Mouse (Mus musculus) gastrocnemius, postnatal 25 days (tissue): ENCODE data around the gene Ptpn3. TPM values are rescaled to one million over a fixed set of nuclear protein-coding genes. Genes with fewer than 3 reads are reported as not detected.
"Not testable (repeated sequence)": the region's sequence is repeated elsewhere in the genome, so short reads cannot be mapped to it uniquely, and the experiment has no call there.

Source experiments
- DNase-seq: peaks from one replicate; pipeline ENCODE4 v3.0.0; 2022
- total RNA-seq, 2 experiments: library from RNA; stranded (reverse); gene quantifications; 1 replicate in 1 of 2; 2 replicates in 1 of 2; pipeline ENCODE4 v1.2.3; 2021

Ptpn3 gene
- total RNA-seq, 2 experiments from 2014 or later = 40.4 to 46.3 TPM

DNA sequence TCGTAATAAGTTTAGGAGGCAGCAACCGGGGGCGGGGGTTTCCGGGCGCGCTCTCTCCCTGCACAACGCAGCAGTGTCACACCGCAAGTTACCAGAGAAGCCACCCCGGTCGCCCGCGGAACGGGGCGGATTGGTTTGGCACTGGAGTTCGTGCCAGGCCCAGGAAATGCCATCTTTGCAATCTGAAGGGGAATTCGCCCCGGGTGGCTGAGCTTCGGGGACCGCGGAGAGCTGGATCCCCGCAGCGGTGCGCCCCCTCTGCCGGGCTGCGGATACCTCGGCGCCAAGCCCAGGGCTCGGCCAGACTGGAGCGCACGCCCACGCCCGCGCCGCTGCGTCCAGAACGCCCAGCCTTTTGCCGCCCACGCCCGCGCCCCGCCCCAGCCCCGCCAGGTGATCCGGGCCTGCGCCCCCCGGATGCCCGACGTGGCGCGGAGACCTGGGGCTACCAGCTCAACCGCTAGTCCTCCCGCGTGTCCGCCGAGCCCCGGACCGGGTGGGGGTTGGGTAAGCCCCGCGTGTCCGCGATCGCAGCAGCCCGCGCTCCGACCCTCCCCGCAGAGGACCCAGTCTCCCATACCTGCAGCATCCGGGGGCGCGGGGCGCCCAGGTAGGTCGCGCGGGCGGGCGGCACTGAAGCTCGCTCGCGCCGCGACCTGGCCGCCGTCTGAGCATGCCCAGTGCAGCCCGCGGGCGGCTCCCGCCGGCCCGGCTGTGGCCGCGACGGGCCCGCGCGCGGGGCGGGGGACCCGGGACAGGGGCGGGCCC lies 1.8 kb downstream of the Ptpn3 start:
- peak; percentile 61 for DNase-seq

DNA sequence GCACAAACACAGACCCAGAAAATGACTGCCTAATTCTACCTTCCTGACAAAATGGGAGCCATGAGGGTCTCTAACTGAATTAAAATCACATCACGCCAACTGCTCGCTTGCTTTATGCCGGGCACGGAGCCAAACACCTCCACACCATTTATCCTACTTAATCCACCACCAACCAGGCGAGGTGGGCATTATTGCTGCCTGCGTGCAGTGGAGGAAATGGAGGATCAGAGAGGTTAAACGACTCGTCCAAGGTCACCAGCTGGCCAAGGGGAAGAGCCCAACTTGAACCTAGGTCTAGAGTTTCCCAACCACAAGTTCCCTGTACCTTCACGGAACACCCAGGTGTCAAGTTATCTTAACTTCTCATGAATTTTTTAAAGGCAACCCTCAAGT lies 2.3 kb downstream of the Ptpn3 start:
- DNase-seq = no peak

DNA sequence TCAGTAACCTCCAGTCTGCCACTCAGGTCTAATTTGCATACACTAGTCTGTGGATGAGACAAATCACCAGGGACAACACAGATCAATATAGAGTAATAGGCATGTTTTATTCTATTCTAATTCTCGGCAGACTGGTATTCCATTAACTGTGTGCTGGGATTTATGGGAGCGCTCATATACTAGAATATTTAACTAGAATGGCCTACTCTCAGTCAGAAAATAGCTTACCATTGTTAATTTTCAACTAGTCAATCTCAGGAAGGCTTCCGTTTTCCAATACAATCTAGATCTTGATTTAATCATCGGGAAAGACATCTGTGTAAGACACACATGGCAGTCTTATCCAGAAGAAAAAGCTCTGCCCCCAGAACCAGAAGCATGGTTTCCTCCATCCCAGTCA lies 3.5 kb downstream of the Ptpn3 start:
- no peak for DNase-seq

DNA sequence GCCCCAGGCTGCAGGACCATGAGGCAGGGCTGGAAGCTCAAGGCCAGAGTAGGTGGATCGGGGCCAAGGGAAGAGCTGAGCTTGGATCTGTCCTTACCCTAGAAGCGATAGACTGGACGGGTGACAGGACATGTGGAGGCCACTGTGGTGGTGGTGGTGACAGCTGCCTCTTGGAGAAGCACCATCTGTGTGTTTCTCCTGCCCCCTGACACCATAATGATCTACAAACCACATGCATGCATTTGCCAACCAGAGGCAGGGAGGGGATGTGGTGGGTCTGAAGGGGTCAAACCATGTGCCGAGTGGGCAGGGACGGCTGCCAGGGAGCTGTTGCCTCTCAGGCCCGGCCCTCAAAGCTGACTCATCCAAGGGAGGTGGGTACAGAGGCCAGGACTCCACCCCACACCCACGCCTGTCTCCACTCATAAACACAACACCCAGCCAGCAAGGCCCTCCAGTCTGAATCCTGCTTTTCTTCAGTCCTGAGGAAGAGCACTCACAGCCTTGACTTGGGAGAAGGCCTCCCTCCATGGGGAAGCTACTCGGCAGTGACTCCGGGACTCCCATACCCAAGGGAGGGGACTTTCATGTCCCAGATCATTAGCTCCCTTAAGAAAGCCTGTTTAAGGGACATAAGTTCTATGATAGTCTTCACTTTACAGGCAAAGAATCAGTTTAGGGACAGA lies 6.5 kb downstream of the Ptpn3 start:
- peak; percentile 82 for DNase-seq

DNA sequence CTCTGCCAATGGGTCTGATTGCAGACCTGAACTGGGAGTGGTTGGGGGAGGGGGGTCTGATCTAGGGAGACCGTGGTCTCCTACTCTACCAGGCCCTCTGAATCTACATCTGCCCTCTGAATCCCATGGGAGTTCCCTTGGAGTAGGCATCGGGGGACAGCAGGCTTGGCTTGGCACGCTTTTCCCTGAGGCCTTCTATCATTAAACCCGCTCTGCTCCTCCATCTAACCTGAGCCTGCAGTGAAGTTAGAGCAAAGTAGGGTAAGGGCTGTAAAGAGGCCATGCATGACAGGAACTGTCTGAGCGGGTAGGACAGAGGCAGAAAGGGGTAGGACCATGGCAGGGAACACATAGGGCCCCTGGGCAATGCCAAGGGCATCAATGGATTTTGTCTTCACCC lies 9.0 kb downstream of the Ptpn3 start:
- no peak for DNase-seq

DNA sequence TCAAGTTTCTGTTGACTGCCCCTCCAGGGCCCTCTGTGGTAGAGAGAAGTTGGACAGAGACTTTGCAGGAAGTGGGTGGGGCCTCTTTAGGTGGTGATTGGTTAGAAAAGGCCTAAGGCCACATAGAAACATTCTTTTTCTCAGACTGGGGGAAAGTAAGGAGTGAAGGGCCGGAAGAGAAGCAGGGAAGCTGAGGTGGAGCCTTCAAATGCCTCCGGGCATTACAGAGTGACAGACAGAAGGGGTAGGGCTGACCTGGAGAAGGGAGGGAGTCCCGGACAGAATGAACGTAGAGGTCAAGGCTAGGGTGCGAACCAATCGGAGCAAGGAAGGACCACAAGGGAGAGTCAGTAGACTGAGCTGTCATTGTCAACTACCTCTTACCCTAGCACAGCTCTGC lies 11.6 kb downstream of the Ptpn3 start:
- no peak for DNase-seq

DNA sequence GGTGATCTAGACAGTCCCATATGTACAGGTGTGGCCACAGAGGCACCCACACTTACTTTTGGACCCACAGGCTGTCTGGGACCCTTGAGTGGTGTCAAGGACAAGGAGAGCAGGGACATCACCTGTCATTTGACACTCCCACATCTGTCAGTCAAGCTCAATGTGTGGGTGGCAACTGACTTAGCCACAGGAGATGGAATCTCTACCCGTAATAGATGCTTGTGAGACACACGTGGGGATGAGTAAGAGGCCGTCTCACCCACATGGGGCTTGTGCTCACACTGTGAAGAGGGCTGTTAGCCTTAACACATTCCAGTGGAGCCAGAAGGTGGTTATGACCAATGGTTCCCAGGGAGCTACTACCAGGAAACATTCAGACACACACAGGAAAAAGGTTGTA lies 13.8 kb downstream of the Ptpn3 start:
- DNase-seq = no peak

DNA sequence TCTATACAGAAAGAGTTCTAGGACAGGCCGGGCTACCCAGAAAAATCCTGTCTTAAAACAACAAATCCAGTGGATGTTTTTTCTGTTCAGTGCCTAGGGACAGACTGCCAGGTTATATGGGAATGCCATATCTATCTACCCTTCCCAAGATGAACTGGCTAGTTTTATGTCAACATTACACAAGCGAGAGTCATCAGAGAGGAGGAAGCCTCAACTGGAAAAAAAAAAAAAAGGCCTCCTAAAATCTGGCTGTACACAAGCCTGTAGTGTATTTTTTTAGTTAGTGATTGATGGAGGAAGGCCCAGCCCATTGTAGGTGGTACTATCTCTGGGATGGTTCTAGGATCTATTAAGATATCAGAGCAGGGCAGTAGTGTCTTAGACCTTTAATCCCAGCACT lies 16.4 kb downstream of the Ptpn3 start:
- no peak for DNase-seq

DNA sequence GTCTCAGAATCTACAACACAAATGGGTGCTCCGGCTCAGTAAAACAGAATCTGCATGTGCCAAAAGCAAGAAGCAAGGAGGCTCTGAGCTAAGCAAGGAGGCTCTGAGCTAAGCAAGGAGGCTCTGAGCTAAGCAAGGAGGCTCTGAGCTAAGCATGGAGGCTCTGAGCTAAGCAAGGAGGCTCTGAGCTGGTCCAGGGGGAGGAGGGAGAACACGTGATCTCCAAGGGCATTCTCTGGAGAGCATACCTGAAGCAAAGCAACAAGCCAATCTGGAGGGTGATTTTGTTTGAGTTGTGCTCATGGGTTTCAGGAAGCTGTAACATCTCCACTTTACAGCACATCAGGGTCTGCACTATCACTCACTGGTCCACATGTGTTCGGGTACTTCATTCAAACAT lies 18.4 kb downstream of the Ptpn3 start:
- DNase-seq = no peak

DNA sequence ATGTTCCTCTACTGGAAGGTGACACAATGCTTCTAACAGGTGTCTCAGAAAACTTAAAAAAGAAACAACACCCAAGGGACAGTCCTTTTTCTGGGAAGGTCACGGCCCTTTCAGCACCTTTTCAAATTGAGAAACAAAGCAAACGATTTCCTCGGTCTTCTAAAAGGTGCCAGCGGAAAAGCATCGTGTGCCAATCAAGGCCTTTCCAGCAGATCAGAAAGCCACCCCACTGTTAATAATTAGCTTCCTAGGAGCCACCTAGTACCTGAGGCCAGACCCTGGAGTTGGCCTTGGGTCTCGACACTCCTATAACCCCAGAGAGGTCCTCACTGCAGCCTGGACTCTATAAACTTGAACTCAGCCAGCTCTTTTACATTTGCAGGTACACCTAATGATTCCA lies 19.0 kb downstream of the Ptpn3 start:
- no peak for DNase-seq

DNA sequence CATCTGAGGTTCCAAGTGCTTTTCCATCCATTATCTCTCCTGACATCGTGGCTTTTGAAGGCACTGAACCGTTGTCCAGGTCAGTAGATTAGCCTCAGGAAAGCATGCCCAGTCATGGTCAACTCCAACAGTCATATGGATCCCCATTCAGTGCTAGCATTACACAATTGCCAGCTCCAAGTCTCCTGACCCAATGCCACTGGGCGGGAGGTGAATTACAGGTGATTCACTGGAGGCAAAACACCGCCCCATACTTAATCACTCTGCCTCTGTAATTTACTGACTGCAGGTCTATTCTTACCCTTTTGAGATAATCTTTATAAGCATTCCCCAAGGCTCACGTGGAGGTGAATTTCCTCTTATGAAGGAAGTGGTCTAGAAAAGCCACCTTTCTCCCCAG lies 19.5 kb downstream of the Ptpn3 start:
- no peak for DNase-seq

DNA sequence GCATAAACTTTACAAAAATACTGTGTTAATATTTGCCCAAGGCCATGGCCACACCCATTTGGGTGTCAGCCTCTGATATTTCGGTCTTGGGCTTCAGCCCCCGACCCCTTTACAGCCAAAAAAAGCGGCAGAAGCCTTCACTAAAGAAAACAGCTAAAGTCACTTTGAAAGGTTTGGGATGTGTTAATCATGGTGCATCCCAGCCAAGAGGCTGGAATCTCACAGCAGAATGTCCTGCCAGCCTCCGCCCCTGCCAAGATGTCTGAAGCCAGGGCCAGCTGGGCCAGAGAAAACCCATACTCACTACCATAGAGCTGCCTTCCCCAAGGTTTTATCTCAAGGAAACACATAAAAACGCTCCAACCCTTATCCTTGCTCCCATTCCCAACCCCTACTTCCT lies 20.7 kb downstream of the Ptpn3 start:
- DNase-seq = peak; percentile 76

DNA sequence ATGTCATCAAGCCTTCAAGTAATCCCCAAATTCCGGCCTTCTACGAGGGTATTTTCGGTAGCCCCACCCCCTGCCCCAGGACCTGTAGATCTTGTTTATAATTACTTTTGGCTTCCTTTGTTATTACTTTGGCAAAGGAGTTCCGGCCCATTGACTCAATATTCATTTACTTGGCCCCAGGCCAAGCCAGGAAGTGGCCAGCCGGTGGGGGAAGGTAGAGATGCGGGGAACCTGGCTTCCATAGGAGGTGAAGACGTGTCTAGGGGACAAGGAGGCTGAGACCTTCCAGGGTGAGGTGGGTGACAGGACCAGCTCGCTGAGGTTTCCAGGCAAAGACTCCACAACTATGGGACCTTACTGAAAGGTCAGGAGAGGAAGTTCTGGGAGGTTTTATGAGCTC lies 22.4 kb downstream of the Ptpn3 start:
- DNase-seq = no peak

DNA sequence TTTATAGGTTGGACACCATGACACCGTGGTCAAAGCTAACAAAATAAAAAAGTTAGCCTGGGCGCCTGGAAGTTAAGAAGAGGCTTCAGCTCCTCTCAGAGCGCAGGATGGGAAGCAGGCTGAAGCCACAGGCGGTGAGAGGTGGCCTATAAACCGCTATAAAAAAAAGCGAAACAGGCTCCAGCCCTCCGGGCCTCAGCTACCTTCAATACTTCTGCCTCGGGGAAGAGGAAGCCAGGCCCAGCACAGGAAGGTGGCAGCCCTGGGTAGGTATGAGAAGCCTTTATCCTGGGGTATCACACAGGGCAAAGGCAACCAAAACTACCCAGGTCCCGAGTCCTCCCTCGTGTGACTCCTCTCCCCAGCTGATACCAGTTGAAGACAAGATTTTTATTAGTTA lies 22.8 kb downstream of the Ptpn3 start:
- no peak for DNase-seq

DNA sequence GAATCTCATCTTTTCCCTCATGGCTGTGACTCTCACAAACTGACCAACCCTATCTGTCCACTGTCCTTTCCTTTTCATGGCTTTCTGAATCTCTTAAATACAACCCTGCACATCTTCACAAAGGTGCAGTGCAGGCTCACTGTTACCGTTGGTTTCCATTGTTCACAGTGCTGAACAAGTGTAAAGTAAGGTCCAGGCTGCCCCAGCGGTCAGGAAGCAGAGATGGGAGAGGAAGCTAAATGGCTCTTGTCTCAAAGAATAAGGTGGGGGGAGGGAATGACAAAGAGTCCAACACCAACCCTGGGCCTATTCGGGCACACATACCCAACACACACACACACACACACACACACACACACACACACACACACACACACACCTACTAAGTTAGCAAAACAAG lies 24.0 kb downstream of the Ptpn3 start:
- no peak for DNase-seq

DNA sequence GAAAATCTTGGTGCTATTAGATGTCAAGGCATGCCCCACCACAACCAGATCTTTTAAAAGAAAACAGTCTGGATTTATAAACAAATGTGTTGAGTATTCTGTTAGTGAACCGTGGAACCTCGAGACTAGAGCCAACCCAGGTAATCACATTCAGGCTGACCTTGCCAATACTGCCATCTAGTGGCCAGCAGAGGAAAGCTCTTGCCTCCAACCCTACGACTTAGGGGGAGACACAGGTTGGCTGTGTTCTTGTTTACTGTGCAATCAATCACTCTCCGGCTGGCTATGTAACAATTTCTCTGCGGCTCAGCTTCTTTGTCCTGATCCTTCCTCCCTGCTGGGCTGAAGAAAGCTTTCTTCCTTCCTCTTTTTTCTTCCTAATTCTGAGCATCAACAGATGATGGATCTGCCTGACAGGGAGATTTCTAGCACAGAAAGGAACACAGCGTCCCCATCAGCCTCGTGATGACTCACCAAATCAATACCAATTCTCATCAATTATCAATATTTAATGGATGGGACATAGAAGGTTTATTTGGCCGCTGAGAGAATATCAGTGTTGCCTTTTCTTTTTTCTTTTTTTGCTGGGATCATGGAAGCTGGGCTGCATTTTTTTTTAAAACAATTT lies 26.4 kb downstream of the Ptpn3 start:
- peak; percentile 22 for DNase-seq

DNA sequence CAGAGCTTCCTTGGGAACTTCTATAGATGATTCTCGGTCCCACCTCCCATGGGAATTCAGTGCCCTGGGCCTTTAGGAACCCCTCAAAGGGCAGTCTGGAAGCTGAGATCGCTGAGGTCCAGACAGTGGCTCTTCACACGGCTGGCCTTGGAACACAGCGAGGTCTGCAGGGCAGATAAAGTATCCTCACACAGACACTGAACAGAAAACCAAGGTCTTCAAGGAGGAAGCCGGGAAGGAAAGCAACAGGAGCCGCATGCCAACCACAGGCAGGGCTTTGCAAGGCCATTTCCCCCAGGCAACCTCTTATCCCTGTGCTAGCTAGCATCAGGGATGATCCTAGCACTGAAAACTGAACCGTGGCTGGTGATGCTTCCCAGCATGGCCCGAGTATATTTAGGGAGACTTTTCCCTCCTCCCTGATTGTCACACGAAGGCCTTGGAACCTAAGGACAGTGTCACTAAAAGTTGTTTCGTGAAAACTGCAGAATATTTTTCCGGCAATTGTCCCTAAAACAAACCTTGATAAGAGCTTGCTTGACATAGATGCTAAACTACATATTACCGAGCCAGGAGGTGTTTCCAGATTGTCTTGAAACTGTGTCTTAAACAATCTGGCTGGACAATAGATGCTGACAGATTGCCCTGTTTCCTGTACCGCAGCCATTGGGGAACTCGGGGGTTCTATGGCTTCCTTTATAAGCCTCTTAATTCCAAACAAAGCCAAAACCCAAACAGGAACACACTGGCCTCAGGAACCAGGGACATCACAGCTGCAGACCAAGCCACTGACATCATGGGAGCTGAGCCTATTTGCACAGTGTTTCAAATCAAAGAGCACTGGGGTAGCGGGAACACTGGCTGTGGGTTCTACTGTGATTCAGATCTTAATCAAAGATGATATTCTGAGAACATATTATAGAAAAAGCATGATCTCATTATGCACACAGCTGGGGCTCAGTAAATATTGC lies 27.8 kb downstream of the Ptpn3 start:
- no peak for DNase-seq

DNA sequence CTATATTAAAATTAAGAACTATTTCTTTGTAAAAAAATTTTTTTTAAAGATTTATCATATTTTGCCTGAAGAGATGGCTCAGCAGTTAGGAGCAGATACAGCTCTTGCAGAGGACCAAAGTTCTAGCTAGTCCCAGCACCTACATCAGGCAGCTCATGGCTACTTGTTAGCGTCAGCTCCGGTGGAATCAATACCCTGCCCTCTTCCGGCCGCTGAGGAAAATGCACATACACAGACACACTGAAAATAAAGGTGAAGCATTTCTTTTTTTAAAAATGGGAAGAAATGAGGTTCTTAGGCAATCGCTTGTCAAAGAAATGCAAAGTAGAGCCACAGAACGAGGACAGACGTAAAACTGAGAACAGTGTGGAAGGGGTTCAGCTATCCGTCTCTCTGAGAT lies 30.6 kb downstream of the Ptpn3 start:
- DNase-seq = no peak

DNA sequence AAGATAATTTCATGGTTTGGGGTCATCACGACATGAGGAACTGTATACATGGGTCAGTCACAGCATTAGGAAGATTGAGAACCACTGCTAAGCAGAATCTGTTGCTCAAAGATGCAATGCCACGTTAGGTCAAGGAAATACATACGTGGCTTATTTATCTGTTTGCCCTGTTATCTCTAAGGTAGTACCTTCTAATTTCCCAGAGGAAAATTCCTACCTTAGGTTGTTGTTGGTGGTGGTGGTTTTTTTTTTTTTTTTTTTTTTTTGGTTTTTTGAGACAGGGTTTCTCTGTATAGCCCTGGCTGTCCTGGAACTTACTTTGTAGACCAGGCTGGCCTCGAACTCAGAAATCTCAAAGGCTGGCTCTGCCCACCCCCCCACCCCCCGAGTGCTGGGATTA lies 31.1 kb downstream of the Ptpn3 start:
- not testable (repeated sequence) for DNase-seq

DNA sequence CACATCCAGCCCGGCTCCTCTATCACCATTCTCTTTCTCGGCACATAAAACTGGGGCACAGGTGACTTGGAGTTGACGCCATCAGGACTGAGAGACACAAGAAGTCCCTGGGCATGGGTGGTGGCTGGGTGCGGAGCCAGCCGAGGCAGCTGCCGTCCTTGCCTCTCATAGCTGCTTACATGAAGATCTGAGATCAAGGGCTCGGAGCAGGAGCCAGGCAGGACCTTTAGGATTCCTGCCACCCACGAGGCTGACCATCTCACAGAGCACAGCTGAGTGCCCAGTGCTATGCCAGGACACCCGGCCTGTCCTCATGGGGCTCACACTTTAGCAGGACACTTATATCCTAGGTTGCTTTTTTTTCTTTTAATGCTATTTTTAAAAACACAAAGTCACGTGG lies 32.3 kb downstream of the Ptpn3 start:
- peak; percentile 76 for DNase-seq

DNA sequence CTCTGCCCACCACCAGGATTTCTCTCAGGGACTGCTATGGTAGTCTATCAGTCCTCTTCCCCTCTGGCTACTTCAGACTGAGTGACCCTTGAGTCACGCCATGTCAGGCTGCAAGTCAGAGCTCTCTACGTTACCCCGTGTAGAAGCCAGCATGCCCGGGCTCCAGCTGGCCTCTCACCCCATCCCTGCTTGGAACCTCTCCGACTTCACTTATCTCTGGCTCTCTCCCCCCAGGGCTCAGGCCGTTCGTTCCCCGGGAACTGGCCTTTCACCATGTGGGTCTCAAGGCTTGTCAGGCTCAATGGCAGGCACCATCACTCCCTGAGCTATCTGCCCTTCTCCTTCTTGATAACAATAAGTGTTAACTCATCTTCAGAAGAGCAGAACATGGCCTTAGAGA lies 33.3 kb downstream of the Ptpn3 start:
- no peak for DNase-seq

DNA sequence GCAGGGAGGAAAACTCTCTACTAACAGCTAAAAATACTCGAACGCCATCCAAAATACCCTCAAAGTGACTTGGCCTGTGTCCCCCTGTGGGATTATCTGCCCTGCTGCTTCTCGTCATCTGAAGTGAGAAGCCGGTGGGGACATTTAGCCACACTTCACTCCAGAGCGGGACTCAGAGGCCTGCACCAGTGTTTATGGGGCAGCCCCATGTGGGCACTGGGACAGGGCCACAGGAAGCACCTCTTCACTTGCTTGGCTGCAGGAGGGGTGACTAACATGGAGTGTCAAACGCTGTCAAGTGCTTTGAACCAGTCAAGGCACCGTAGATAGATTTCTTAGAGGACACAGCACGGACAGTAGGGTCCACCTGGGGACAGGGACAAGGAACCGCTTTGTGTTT lies 35.2 kb downstream of the Ptpn3 start:
- no peak for DNase-seq
